Mouse (Mus musculus): ENCODE measurements at regions not wholly inside any gene's neighbourhood (a gene's known extent, or its start where the extent isn't known, plus 50 kb on each side); places are given as distances from the start of the nearest gene placed in this dataset.

GRCm38 (mm10) chr13:52070731-52071663, 224.5 kb downstream of the Gadd45g start:
- no peak for DNase-seq (ENCODE audit: low spot score)
- Histone ChIP-seq H3K27ac (no peak overlapping the region), H3K27me3 (ENCODE audit: insufficient read depth, low read length) (no peaks in the 10 kb centered on the region), H3K9me3 (replicated peaks; ENCODE audit: low read length) (no peaks in the 10 kb centered on the region), H3K4me1 (replicated peaks; ENCODE audit: insufficient read depth, low read length) (peaks cover 19% of the 10 kb centered on the region; the same call in 1 of the 2 replicates), H3K4me3 (replicated peaks; ENCODE audit: low read depth, low read length) (no peak overlapping the region), H3K4me2 (ENCODE audit: low read length) (no peak overlapping the region), H3K9ac (ENCODE audit: low read depth, low read length) (no peak overlapping the region), H3K36me3 (ENCODE audit: insufficient read depth, low read length) (no peaks in the 10 kb centered on the region)
- WGBS: 79% methylated on average over 19 of the region's 19 CpGs
- ATAC-seq (replicated peaks; ENCODE audit: low FRiP score, low read depth): no peak
- no peak for TF ChIP-seq CTCF (IDR thresholded peaks at IDR 0.05; ENCODE audit: low read depth)

GRCm38 (mm10) chr13:52077616-52078015, 231.1 kb downstream of the Gadd45g start:
- Histone ChIP-seq H3K27ac (no peak overlapping the region), H3K9ac (ENCODE audit: low read depth, low read length) (no peak overlapping the region), H3K4me3 (replicated peaks; ENCODE audit: low read depth, low read length) (no peak overlapping the region), H3K9me3 (replicated peaks; ENCODE audit: low read length) (no peaks in the 10 kb centered on the region), H3K36me3 (ENCODE audit: insufficient read depth, low read length) (no peaks in the 10 kb centered on the region), H3K27me3 (ENCODE audit: insufficient read depth, low read length) (no peaks in the 10 kb centered on the region), H3K4me2 (ENCODE audit: low read length) (no peak overlapping the region), H3K4me1 (replicated peaks; ENCODE audit: insufficient read depth, low read length) (no peaks in the 10 kb centered on the region; the same call in 1 of the 2 replicates)
- TF ChIP-seq CTCF (IDR thresholded peaks at IDR 0.05; ENCODE audit: low read depth): no peak
- DNase-seq (ENCODE audit: low spot score) (no peak), ATAC-seq (replicated peaks; ENCODE audit: low FRiP score, low read depth) (no peak)
- WGBS: 63% methylated on average over 4 of the region's 4 CpGs

- ATAC-seq (replicated peaks; ENCODE audit: low FRiP score, low read depth) (no peak), DNase-seq (ENCODE audit: low spot score) (no peak)
- Histone ChIP-seq H3K4me2 (ENCODE audit: low read length) (no peak overlapping the region), H3K36me3 (ENCODE audit: insufficient read depth, low read length) (no peaks in the 10 kb centered on the region), H3K27ac (no peak overlapping the region), H3K9me3 (replicated peaks; ENCODE audit: low read length) (no peaks in the 10 kb centered on the region), H3K9ac (ENCODE audit: low read depth, low read length) (no peak overlapping the region), H3K4me1 (replicated peaks; ENCODE audit: insufficient read depth, low read length) (peaks cover 3% of the 10 kb centered on the region; the same call in 1 of the 2 replicates), H3K4me3 (replicated peaks; ENCODE audit: low read depth, low read length) (no peak overlapping the region), H3K27me3 (ENCODE audit: insufficient read depth, low read length) (no peaks in the 10 kb centered on the region)
- 71% methylated on average over 6 of the region's 6 CpGs for WGBS
- TF ChIP-seq CTCF (IDR thresholded peaks at IDR 0.05; ENCODE audit: low read depth): no peak
Measured at GRCm38 (mm10) chr13:52078561-52078960, 232.1 kb downstream of the Gadd45g start.

- Histone ChIP-seq H3K27me3 (ENCODE audit: insufficient read depth, low read length) (no peaks in the 10 kb centered on the region), H3K4me1 (replicated peaks; ENCODE audit: insufficient read depth, low read length) (peaks cover 4% of the 10 kb centered on the region; the same call in 1 of the 2 replicates), H3K27ac (no peak overlapping the region), H3K4me2 (ENCODE audit: low read length) (0 out of 2 replicates have a peak overlapping the region, but pooled peaks have one; percentile 13), H3K4me3 (replicated peaks; ENCODE audit: low read depth, low read length) (no peak overlapping the region), H3K36me3 (ENCODE audit: insufficient read depth, low read length) (no peaks in the 10 kb centered on the region), H3K9me3 (replicated peaks; ENCODE audit: low read length) (no peaks in the 10 kb centered on the region), H3K9ac (ENCODE audit: low read depth, low read length) (no peak overlapping the region)
- no peak for ATAC-seq (replicated peaks; ENCODE audit: low FRiP score, low read depth)
- WGBS: 36% methylated on average over 14 of the region's 14 CpGs
- no peak for TF ChIP-seq CTCF (IDR thresholded peaks at IDR 0.05; ENCODE audit: low read depth)
- peak; percentile 71 for DNase-seq (ENCODE audit: low spot score)
Measured at GRCm38 (mm10) chr13:52079678-52080246, 233.3 kb downstream of the Gadd45g start.

GRCm38 (mm10) chr13:52083601-52084455, 237.3 kb downstream of the Gadd45g start:
- no peak for ATAC-seq (replicated peaks; ENCODE audit: low FRiP score, low read depth)
- Histone ChIP-seq H3K9me3 (replicated peaks; ENCODE audit: low read length) (no peaks in the 10 kb centered on the region), H3K9ac (ENCODE audit: low read depth, low read length) (no peak overlapping the region), H3K4me3 (replicated peaks; ENCODE audit: low read depth, low read length) (no peak overlapping the region), H3K27ac (no peak overlapping the region), H3K27me3 (ENCODE audit: insufficient read depth, low read length) (no peaks in the 10 kb centered on the region), H3K4me1 (replicated peaks; ENCODE audit: insufficient read depth, low read length) (peaks cover 4% of the 10 kb centered on the region; the same call in 1 of the 2 replicates), H3K4me2 (ENCODE audit: low read length) (no peak overlapping the region), H3K36me3 (ENCODE audit: insufficient read depth, low read length) (no peaks in the 10 kb centered on the region)
- no peak for DNase-seq (ENCODE audit: low spot score)
- no peak for TF ChIP-seq CTCF (IDR thresholded peaks at IDR 0.05; ENCODE audit: low read depth)
- WGBS: 76% methylated on average over 9 of the region's 9 CpGs

GRCm38 (mm10) chr13:52085110-52085509, 238.6 kb downstream of the Gadd45g start:
- DNase-seq (ENCODE audit: low spot score): peak; percentile 40
- Histone ChIP-seq H3K9ac (ENCODE audit: low read depth, low read length) (no peak overlapping the region), H3K4me3 (replicated peaks; ENCODE audit: low read depth, low read length) (no peak overlapping the region), H3K36me3 (ENCODE audit: insufficient read depth, low read length) (no peaks in the 10 kb centered on the region), H3K4me2 (ENCODE audit: low read length) (no peak overlapping the region), H3K9me3 (replicated peaks; ENCODE audit: low read length) (no peaks in the 10 kb centered on the region), H3K27ac (no peak overlapping the region), H3K4me1 (replicated peaks; ENCODE audit: insufficient read depth, low read length) (0 out of 2 replicates have a peak, but pooled peaks cover 4% of the 10 kb centered on the region), H3K27me3 (ENCODE audit: insufficient read depth, low read length) (no peaks in the 10 kb centered on the region)
- no peak for ATAC-seq (replicated peaks; ENCODE audit: low FRiP score, low read depth)
- no peak for TF ChIP-seq CTCF (IDR thresholded peaks at IDR 0.05; ENCODE audit: low read depth)
- WGBS: 32% methylated on average over 3 of the region's 3 CpGs
